Comparison of ENCODE assay signal across 18 mouse cellular contexts in the genomic region with DNA sequence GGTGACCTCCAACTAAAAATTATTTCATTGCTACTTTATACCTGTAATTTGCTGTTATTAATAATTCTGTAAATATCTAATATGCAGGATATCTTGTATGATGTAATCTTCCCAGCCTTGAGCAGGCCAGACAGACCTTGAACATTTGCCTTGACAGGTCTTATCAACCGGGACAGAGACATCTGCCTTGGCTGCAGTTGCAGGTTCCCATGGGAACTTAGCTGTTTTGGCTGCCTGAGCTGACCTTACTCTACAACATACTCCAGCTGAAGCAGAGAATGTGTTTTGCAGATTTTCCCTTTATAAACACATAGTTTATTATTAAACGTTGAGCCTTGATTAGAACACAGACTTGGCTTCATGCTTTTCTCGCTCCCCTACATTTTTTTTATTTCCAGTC.
DNase-seq lines count a peak whose midpoint lies in the region; ATAC-seq and TF ChIP-seq lines count a peak whose summit lies in the region.
"Had no signal": no experiment of that assay in that cellular context is flagged by ENCODE, and none has a peak within 500 bp of the region (broad histone marks: within the 10 kb centered on the region; RNA-seq: fewer than 3 reads in every experiment).

No protein-coding gene starts in this region.

- 60% methylated on average over 3 of the region's 3 CpGs for WGBS in heart, embryonic 11.5 days (ENCODE audit: insufficient replicate concordance)
- 61% methylated on average over 3 of the region's 3 CpGs for WGBS in stomach, postnatal 0 days
- WGBS in midbrain, embryonic 13.5 days: 87% methylated on average over 3 of the region's 3 CpGs

- H3K36me3 ChIP-seq in heart, embryonic 11.5 days (ENCODE audit: control insufficient read depth, insufficient read depth, low read length): no peaks in the 10 kb centered on the region
- no peaks in the 10 kb centered on the region for H3K36me3 ChIP-seq in stomach, postnatal 0 days (ENCODE audit: control insufficient read depth, insufficient read depth, low read length)
- H3K36me3 ChIP-seq in midbrain, embryonic 13.5 days: no peaks in the 10 kb centered on the region
- H3K36me3 ChIP-seq: embryonic facial prominence, embryonic 15.5 days; heart, embryonic 13.5 days; intestine, embryonic 15.5 days; midbrain, embryonic 10.5 days; neural tube, embryonic 13.5 days had no signal

- no peak overlapping the region for H3K9ac ChIP-seq in heart, embryonic 11.5 days (ENCODE audit: low read depth, low read length)
- H3K9ac ChIP-seq in stomach, postnatal 0 days (ENCODE audit: low read length): no peak overlapping the region
- no peak overlapping the region for H3K9ac ChIP-seq in midbrain, embryonic 13.5 days (replicated peaks)
- H3K9ac ChIP-seq: embryonic facial prominence, embryonic 15.5 days; heart, embryonic 13.5 days; hindbrain, embryonic 14.5 days; intestine, embryonic 15.5 days; neural tube, embryonic 13.5 days had no signal

- no peak for TF ChIP-seq CTCF in stomach, postnatal 0 days (IDR thresholded peaks at IDR 0.05; ENCODE audit: low read depth)

- H3K9me3 ChIP-seq in heart, embryonic 11.5 days (replicated peaks; ENCODE audit: control insufficient read depth, low read length): no peaks in the 10 kb centered on the region
- no peaks in the 10 kb centered on the region for H3K9me3 ChIP-seq in stomach, postnatal 0 days (ENCODE audit: control insufficient read depth, low read length)
- H3K9me3 ChIP-seq in midbrain, embryonic 13.5 days: no peaks in the 10 kb centered on the region
- H3K9me3 ChIP-seq: embryonic facial prominence, embryonic 15.5 days; heart, embryonic 13.5 days; intestine, embryonic 15.5 days; midbrain, embryonic 10.5 days; neural tube, embryonic 13.5 days had no signal

- no peak for TF ChIP-seq EP300 in stomach, postnatal 0 days (optimal IDR thresholded peaks at IDR 0.05)

- peak; percentile 96 for DNase-seq in heart, adult 11 months
- peak; percentile 69 for DNase-seq in ovary, adult 18-20 months (ENCODE audit: low spot score)
- DNase-seq in ovary, postnatal 10 days (ENCODE audit: low spot score): no peak
- peak; percentile 36 to 60 for DNase-seq in heart, adult 9 months (ENCODE audit: low spot score in 2 of 2)
- DNase-seq in testis, postnatal 14 days (ENCODE audit: low spot score): peak; percentile 62
- DNase-seq in stomach, postnatal 0 days (ENCODE audit: low spot score): no peak
- DNase-seq: cerebellum, adult 9-11 months; layer of hippocampus, postnatal 36 days; retina, postnatal 1 day had no signal

- H3K27me3 ChIP-seq in heart, embryonic 11.5 days (ENCODE audit: control insufficient read depth, insufficient read depth, low read length): no peaks in the 10 kb centered on the region
- H3K27me3 ChIP-seq in stomach, postnatal 0 days (ENCODE audit: control insufficient read depth, insufficient read depth, low read length): no peaks in the 10 kb centered on the region
- H3K27me3 ChIP-seq in midbrain, embryonic 13.5 days: no peaks in the 10 kb centered on the region
- H3K27me3 ChIP-seq: embryonic facial prominence, embryonic 15.5 days; heart, embryonic 13.5 days; intestine, embryonic 15.5 days; neural tube, embryonic 13.5 days had no signal

- no peak overlapping the region for H3K27ac ChIP-seq in heart, embryonic 11.5 days (ENCODE audit: low read depth, low read length)
- H3K27ac ChIP-seq in stomach, postnatal 0 days (replicated peaks): no peak overlapping the region
- no peak overlapping the region for H3K27ac ChIP-seq in midbrain, embryonic 13.5 days
- H3K27ac ChIP-seq: embryonic facial prominence, embryonic 15.5 days; heart, embryonic 13.5 days; hindbrain, embryonic 14.5 days; intestine, embryonic 15.5 days; midbrain, embryonic 10.5 days; neural tube, embryonic 13.5 days had no signal

- H3K4me1 ChIP-seq in heart, embryonic 11.5 days (ENCODE audit: control insufficient read depth, insufficient read depth, low read length): no peaks in the 10 kb centered on the region
- H3K4me1 ChIP-seq in stomach, postnatal 0 days (replicated peaks; ENCODE audit: control insufficient read depth, insufficient read depth): no peaks in the 10 kb centered on the region
- H3K4me1 ChIP-seq in midbrain, embryonic 13.5 days (replicated peaks): no peaks in the 10 kb centered on the region
- H3K4me1 ChIP-seq: embryonic facial prominence, embryonic 15.5 days; heart, embryonic 13.5 days; intestine, embryonic 15.5 days; midbrain, embryonic 10.5 days; neural tube, embryonic 13.5 days had no signal

- ATAC-seq in heart, embryonic 11.5 days (replicated peaks; ENCODE audit: insufficient number of reproducible peaks, low FRiP score, low TSS enrichment): no peak
- no peak for ATAC-seq in stomach, postnatal 0 days (ENCODE audit: low FRiP score, low TSS enrichment)
- no peak for ATAC-seq in midbrain, embryonic 13.5 days
- ATAC-seq: intestine, embryonic 15.5 days had no signal

- H3K4me2 ChIP-seq in heart, embryonic 11.5 days: no peak overlapping the region
- H3K4me2 ChIP-seq in stomach, postnatal 0 days (replicated peaks; ENCODE audit: low read depth): no peak overlapping the region
- H3K4me2 ChIP-seq in midbrain, embryonic 13.5 days (replicated peaks): no peak overlapping the region
- H3K4me2 ChIP-seq: embryonic facial prominence, embryonic 15.5 days; heart, embryonic 13.5 days; hindbrain, embryonic 14.5 days; intestine, embryonic 15.5 days; liver, embryonic 11.5 days; neural tube, embryonic 13.5 days had no signal

- no peak overlapping the region for H3K4me3 ChIP-seq in heart, embryonic 11.5 days (ENCODE audit: low read depth, low read length)
- H3K4me3 ChIP-seq in stomach, postnatal 0 days (ENCODE audit: low read depth, low read length): no peak overlapping the region
- H3K4me3 ChIP-seq in midbrain, embryonic 13.5 days (replicated peaks): no peak overlapping the region
- H3K4me3 ChIP-seq: embryonic facial prominence, embryonic 15.5 days; heart, embryonic 13.5 days; intestine, embryonic 15.5 days; midbrain, embryonic 10.5 days; neural tube, embryonic 13.5 days had no signal

Comparison
In these comparisons a context has a peak if more than half of its experiments do, and no peak if none do; other contexts are left out.
1. DNase-seq: peak in heart, adult 11 months (single experiment), ovary, adult 18-20 months (single experiment), heart, adult 9 months (2 of 2) and testis, postnatal 14 days (single experiment); none in ovary, postnatal 10 days (single experiment) and stomach, postnatal 0 days (single experiment).